Mouse (Mus musculus): Measurements from ENCODE around the gene Ipmk.

- TF ChIP-seq ZNF384 (IDR thresholded peaks at IDR 0.05; ENCODE audit: low read depth, low read length) (0 out of 2 replicates have a peak, but pooled peaks have one; percentile 52), MAFK (IDR thresholded peaks at IDR 0.05; ENCODE audit: insufficient read depth, low read depth, low read length) (no peak), ZC3H11A (IDR thresholded peaks at IDR 0.05; ENCODE audit: borderline replicate concordance, low read depth, low read length) (no peak), CHD2 (IDR thresholded peaks at IDR 0.05; ENCODE audit: low read depth, low read length) (no peak)
These were observed 80.8 kb downstream of the Ipmk start for GRCm38 (mm10) chr10:71428246-71428864.

All from ES-E14 (cell line).